Comparison of ENCODE assay signal across 11 mouse cellular contexts in genomic region chr6:91347721-91348120, GRCm38 (mm10).
DNase-seq lines count a peak whose midpoint lies in the region; ATAC-seq lines count a peak whose summit lies in the region.
"Had no signal": no experiment of that assay in that cellular context is flagged by ENCODE, and none has a peak within 500 bp of the region (broad histone marks: within the 10 kb centered on the region; RNA-seq: fewer than 3 reads in every experiment).

No protein-coding gene starts in this region.

- H3K4me1 ChIP-seq in hindbrain, embryonic 12.5 days = peaks cover 61% of the 10 kb centered on the region
- H3K4me1 ChIP-seq in neural tube, embryonic 13.5 days (replicated peaks) = peaks cover 68% of the 10 kb centered on the region
- no peaks in the 10 kb centered on the region for H3K4me1 ChIP-seq in liver, embryonic 12.5 days
- H3K4me1 ChIP-seq: megakaryocyte, embryonic 14.5 days had no signal

- H3K4me3 ChIP-seq in hindbrain, embryonic 12.5 days = no peak overlapping the region
- H3K4me3 ChIP-seq in neural tube, embryonic 13.5 days = no peak overlapping the region
- H3K4me3 ChIP-seq in liver, embryonic 12.5 days = no peak overlapping the region
- H3K4me3 ChIP-seq: megakaryocyte, embryonic 14.5 days had no signal

- no peak overlapping the region for H3K9ac ChIP-seq in hindbrain, embryonic 12.5 days
- no peak overlapping the region for H3K9ac ChIP-seq in neural tube, embryonic 13.5 days
- no peak overlapping the region for H3K9ac ChIP-seq in liver, embryonic 12.5 days

- H3K9me3 ChIP-seq in hindbrain, embryonic 12.5 days (replicated peaks) = no peaks in the 10 kb centered on the region
- H3K9me3 ChIP-seq in neural tube, embryonic 13.5 days = no peaks in the 10 kb centered on the region
- no peaks in the 10 kb centered on the region for H3K9me3 ChIP-seq in liver, embryonic 12.5 days (replicated peaks)
- H3K9me3 ChIP-seq: megakaryocyte, embryonic 14.5 days had no signal

- intact Hi-C loops in left cerebral cortex, postnatal 14 days (cut with DNase I) = loop anchor here (5.0 kb wide), 1 partner anchor 45 kb away; no protein-coding TSS in a partner anchor

- WGBS in hindbrain, embryonic 12.5 days = 16% methylated on average over 7 of the region's 7 CpGs
- WGBS in neural tube, embryonic 13.5 days = 4% methylated on average over 7 of the region's 7 CpGs
- WGBS in liver, embryonic 12.5 days (ENCODE audit: insufficient replicate concordance) = 15% methylated on average over 7 of the region's 7 CpGs

- no peaks in the 10 kb centered on the region for H3K36me3 ChIP-seq in hindbrain, embryonic 12.5 days
- H3K36me3 ChIP-seq in neural tube, embryonic 13.5 days = no peaks in the 10 kb centered on the region
- H3K36me3 ChIP-seq in liver, embryonic 12.5 days = no peaks in the 10 kb centered on the region

- peak overlapping the region; percentile 79 for H3K27ac ChIP-seq in hindbrain, embryonic 12.5 days
- H3K27ac ChIP-seq in neural tube, embryonic 13.5 days (replicated peaks) = peak overlapping the region; percentile 86
- H3K27ac ChIP-seq in liver, embryonic 12.5 days = no peak overlapping the region

- 0 out of 2 replicates have a peak, but pooled peaks cover 3% of the 10 kb centered on the region for H3K27me3 ChIP-seq in hindbrain, embryonic 12.5 days
- no peaks in the 10 kb centered on the region for H3K27me3 ChIP-seq in neural tube, embryonic 13.5 days
- H3K27me3 ChIP-seq in liver, embryonic 12.5 days (replicated peaks) = peaks cover 43% of the 10 kb centered on the region

- peak; percentile 57 for ATAC-seq in hindbrain, embryonic 12.5 days (ENCODE audit: low FRiP score)
- ATAC-seq in neural tube, embryonic 13.5 days (ENCODE audit: low read depth) = peak; percentile 69
- no peak for ATAC-seq in liver, embryonic 12.5 days
- ATAC-seq: inflammation-experienced regulatory T-cells, adult 6 months had no signal

- DNase-seq in left cerebral cortex, postnatal 14 days (ENCODE audit: low spot score in 2 of 2) = peak; percentile 64 to 65
- DNase-seq in left cerebral cortex, adult 18-20 months (ENCODE audit: low spot score in 2 of 2) = no peak
- peak; percentile 80 for DNase-seq in embryo, embryonic 10.5 days (ENCODE audit: low spot score)
- no peak for DNase-seq in kidney, postnatal 25 days
- no peak for DNase-seq in urinary bladder, postnatal 10 days (ENCODE audit: low spot score)
- DNase-seq: gastrocnemius, postnatal 10 days had no signal

- 0 out of 2 replicates have a peak overlapping the region, but pooled peaks have one; percentile 7 for H3K4me2 ChIP-seq in hindbrain, embryonic 12.5 days (replicated peaks)
- no peak overlapping the region for H3K4me2 ChIP-seq in neural tube, embryonic 13.5 days
- H3K4me2 ChIP-seq in liver, embryonic 12.5 days = no peak overlapping the region

Comparison
In these comparisons a context has a peak if more than half of its experiments do, and no peak if none do; other contexts are left out.
1. DNase-seq: peak in left cerebral cortex, postnatal 14 days (2 of 2) and embryo, embryonic 10.5 days (single experiment); none in left cerebral cortex, adult 18-20 months (0 of 2), kidney, postnatal 25 days (0 of 2) and urinary bladder, postnatal 10 days (single experiment).